Mouse (Mus musculus): ENCODE measurements around the gene Itgb3bp. TPM values are rescaled to one million over a fixed set of nuclear protein-coding genes. Genes with fewer than 3 reads are reported as not detected.

Itgb3bp gene
- polyA plus RNA-seq (2012; rRNA removed; ENCODE audit: low replicate concordance) = 0.97 and 1.1 TPM in 2 replicates

GRCm38 (mm10) chr4:99929613-99930517, at the start of gene Itgb3bp:
Gene Itgb3bp, minus strand, starts transcription at chr4:99929813.

GRCm38 (mm10) chr4:99929149-99929612, 432 bp downstream of the Itgb3bp start, which contains the start of gene Pgm1:
Gene Pgm1, plus strand, starts transcription at chr4:99929414.

GRCm38 (mm10) chr4:99829094-99830073, 100.2 kb downstream of the Itgb3bp start, which contains the start of gene Efcab7:
Gene Efcab7, plus strand, starts transcription at chr4:99829198.

Other genes starting within 250 kb of the Itgb3bp start
- 3.0 and 8.0 TPM in 2 replicates for gene Alg6, start 214.1 kb downstream of the Itgb3bp start, polyA plus RNA-seq (2012; rRNA removed; ENCODE audit: low replicate concordance)
- 2.1 and 5.5 TPM in 2 replicates for gene Efcab7, start 100.6 kb downstream of the Itgb3bp start, polyA plus RNA-seq (2012; rRNA removed; ENCODE audit: low replicate concordance)
- gene Pgm1, start 399 bp downstream of the Itgb3bp start, polyA plus RNA-seq (2012; rRNA removed; ENCODE audit: low replicate concordance) = 119 and 186 TPM in 2 replicates
- 0.97 and 4.4 TPM in 2 replicates for gene Ror1, start 166.0 kb upstream of the Itgb3bp start, polyA plus RNA-seq (2012; rRNA removed; ENCODE audit: low replicate concordance)

Data from subcutaneous adipose tissue, adult 2 months (tissue).